Mouse (Mus musculus) limb, embryonic 12.5 days (tissue): ENCODE measurements around the gene Sar1a. TPM values are rescaled to one million over a fixed set of nuclear protein-coding genes. Genes with fewer than 3 reads are reported as not detected.

Source experiments
- ATAC-seq: fragments of 200-750 bp; cut with Nextera tagmentation; 2 replicates; pipeline ENCODE4 v1.8.0; 2017; ENCODE audit warnings: low read depth, moderate TSS enrichment; ENCODE audit not compliant: insufficient number of reproducible peaks, insufficient read depth, low FRiP score, low TSS enrichment
- H3K27ac ChIP-seq: fragments of 300-500 bp; sonication (generic); 2 replicates; pipeline ENCODE4 v1.5.1; 2016; ENCODE audit warnings: mild to moderate bottlenecking, moderate library complexity
- H3K27me3 ChIP-seq: fragments of 300-500 bp; sonication (generic); 2 replicates; pipeline ENCODE4 v1.6.1; 2016; ENCODE audit warnings: mild to moderate bottlenecking, moderate library complexity
- H3K36me3 ChIP-seq: fragments of 300-500 bp; sonication (generic); 2 replicates; pipeline ENCODE4 v1.6.1; 2016; ENCODE audit warnings: mild to moderate bottlenecking, moderate library complexity
- H3K4me1 ChIP-seq: fragments of 300-500 bp; sonication (generic); replicated peaks from 2 replicates; pipeline ENCODE4 v1.6.1; 2016
- H3K4me2 ChIP-seq: fragments of 300-500 bp; sonication (generic); 2 replicates; pipeline ENCODE4 v1.6.1; 2016; ENCODE audit warnings: mild to moderate bottlenecking, moderate library complexity
- H3K4me3 ChIP-seq: fragments of 300-500 bp; sonication (generic); replicated peaks from 2 replicates; pipeline ENCODE4 v1.5.1; 2016; ENCODE audit warnings: mild to moderate bottlenecking
- H3K9ac ChIP-seq: fragments of 300-500 bp; sonication (generic); replicated peaks from 2 replicates; pipeline ENCODE4 v1.6.1; 2016; ENCODE audit warnings: mild to moderate bottlenecking, moderate library complexity
- H3K9me3 ChIP-seq: fragments of 300-500 bp; sonication (generic); 2 replicates; pipeline ENCODE4 v1.6.1; 2016; ENCODE audit warnings: mild to moderate bottlenecking, moderate library complexity
- WGBS: fragments of 180-500 bp; shearing (Covaris S2); methylation state at CpG from one replicate; pipeline ENCODE4 v1.1.7; 2016; 5-methylcytosine and 5-hydroxymethylcytosine counted together
- polyA plus RNA-seq: library from polyadenylated mRNA; unstranded; fragments of >200 nt; fragmentation: Nextera tagmentation; extraction: Ambion mirVana; gene quantifications from 2 replicates; pipeline ENCODE4 v1.2.1, GENCODE M21; 2016

The Sar1a gene
- 239 TPM in 2 replicates for polyA plus RNA-seq

- Histone ChIP-seq H3K27ac (peak within 1 kb of the TSS; percentile 84), H3K27me3 (no peaks in the 10 kb centered on the region), H3K9ac (peak within 1 kb of the TSS; percentile 96), H3K4me2 (peak within 1 kb of the TSS; percentile 69), H3K4me3 (peak within 1 kb of the TSS; percentile 96), H3K36me3 (peaks cover 19% of the 10 kb centered on the region), H3K9me3 (no peaks in the 10 kb centered on the region), H3K4me1 (peaks cover 11% of the 10 kb centered on the region)
- peak; percentile 99 for ATAC-seq
- WGBS, result under 1% methylated on average over 76 of the region's 84 CpGs
Measured at GRCm38 (mm10) chr10:61680015-61680913, at the start of gene Sar1a. TSS of gene Sar1a (plus strand) at chr10:61680299.

DNA sequence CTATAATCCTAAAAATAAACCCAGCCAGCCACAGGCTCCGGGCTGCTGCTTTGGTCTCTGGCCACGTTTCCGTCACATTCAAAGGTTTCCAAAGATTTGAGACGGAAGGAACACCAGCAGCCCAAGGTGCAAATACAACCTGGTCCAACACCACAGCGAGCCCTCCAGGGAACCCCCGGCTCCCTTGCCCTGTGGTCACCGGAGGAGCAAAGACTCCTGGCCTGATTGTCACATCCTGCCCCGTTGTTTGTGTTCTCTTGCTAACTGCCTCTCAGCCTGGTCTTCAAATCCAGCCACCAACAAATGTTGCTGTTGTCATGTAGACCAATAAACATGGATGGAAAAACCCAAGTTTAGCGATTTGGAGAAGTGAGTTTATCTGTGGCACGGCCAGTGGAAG lies 47.7 kb upstream of the Sar1a start:
- H3K4me2 ChIP-seq, result no peak overlapping the region
- no peaks in the 10 kb centered on the region for H3K36me3 ChIP-seq
- no peaks in the 10 kb centered on the region for H3K27me3 ChIP-seq
- ATAC-seq, result no peak
- H3K27ac ChIP-seq, result no peak overlapping the region
- no peaks in the 10 kb centered on the region for H3K9me3 ChIP-seq
- H3K4me1 ChIP-seq, result peaks cover 4% of the 10 kb centered on the region; the same call in 1 of the 2 replicates
- H3K9ac ChIP-seq, result no peak overlapping the region
- 76% methylated on average over 10 of the region's 10 CpGs for WGBS
- no peak overlapping the region for H3K4me3 ChIP-seq

DNA sequence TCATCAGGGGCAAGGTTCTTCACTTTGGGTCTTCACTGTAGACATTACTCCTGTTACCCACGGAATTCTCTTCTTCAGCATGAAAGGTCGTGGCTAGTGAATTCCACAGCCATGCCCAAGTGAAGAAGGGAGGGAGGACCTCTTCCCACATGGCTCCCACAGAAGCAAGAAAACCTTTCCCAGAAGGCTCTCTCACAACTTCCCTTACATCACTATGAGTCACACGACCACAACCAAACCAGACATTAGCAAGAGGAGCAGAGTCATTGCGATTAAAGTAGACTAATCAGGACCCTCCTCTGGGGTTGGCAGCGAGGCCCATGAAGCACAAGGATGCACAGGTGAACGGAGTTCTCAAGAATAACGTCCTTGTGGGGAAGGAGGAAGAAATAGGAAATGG lies 43.0 kb upstream of the Sar1a start:
- 72% methylated on average over 7 of the region's 7 CpGs for WGBS
- Histone ChIP-seq H3K36me3 (no peaks in the 10 kb centered on the region), H3K4me2 (no peak overlapping the region), H3K4me3 (no peak overlapping the region), H3K4me1 (no peaks in the 10 kb centered on the region), H3K9me3 (no peaks in the 10 kb centered on the region), H3K27me3 (peaks cover 4% of the 10 kb centered on the region; the same call in 1 of the 2 replicates), H3K27ac (no peak overlapping the region), H3K9ac (no peak overlapping the region)
- ATAC-seq, result no peak

- Histone ChIP-seq H3K27ac (no peak overlapping the region), H3K4me2 (no peak overlapping the region), H3K4me3 (no peak overlapping the region), H3K27me3 (peaks cover 8% of the 10 kb centered on the region; the same call in 1 of the 2 replicates), H3K36me3 (no peaks in the 10 kb centered on the region), H3K4me1 (no peaks in the 10 kb centered on the region), H3K9ac (no peak overlapping the region), H3K9me3 (no peaks in the 10 kb centered on the region)
- no peak for ATAC-seq
- WGBS, result 57% methylated on average over 4 of the region's 4 CpGs
Measured at GRCm38 (mm10) chr10:61640363-61640762, 39.7 kb upstream of the Sar1a start.

- no peaks in the 10 kb centered on the region for H3K9me3 ChIP-seq
- peaks cover 18% of the 10 kb centered on the region for H3K4me1 ChIP-seq
- no peak overlapping the region for H3K4me2 ChIP-seq
- no peak overlapping the region for H3K27ac ChIP-seq
- no peak overlapping the region for H3K4me3 ChIP-seq
- 0 out of 2 replicates have a peak, but pooled peaks cover 4% of the 10 kb centered on the region for H3K27me3 ChIP-seq
- WGBS, result 43% methylated on average over 7 of the region's 7 CpGs
- H3K36me3 ChIP-seq, result peaks cover under 1% of the 10 kb centered on the region; the same call in 1 of the 2 replicates
- ATAC-seq, result no peak
- no peak overlapping the region for H3K9ac ChIP-seq
Measured at GRCm38 (mm10) chr10:61646557-61646956, 33.5 kb upstream of the Sar1a start.

DNA sequence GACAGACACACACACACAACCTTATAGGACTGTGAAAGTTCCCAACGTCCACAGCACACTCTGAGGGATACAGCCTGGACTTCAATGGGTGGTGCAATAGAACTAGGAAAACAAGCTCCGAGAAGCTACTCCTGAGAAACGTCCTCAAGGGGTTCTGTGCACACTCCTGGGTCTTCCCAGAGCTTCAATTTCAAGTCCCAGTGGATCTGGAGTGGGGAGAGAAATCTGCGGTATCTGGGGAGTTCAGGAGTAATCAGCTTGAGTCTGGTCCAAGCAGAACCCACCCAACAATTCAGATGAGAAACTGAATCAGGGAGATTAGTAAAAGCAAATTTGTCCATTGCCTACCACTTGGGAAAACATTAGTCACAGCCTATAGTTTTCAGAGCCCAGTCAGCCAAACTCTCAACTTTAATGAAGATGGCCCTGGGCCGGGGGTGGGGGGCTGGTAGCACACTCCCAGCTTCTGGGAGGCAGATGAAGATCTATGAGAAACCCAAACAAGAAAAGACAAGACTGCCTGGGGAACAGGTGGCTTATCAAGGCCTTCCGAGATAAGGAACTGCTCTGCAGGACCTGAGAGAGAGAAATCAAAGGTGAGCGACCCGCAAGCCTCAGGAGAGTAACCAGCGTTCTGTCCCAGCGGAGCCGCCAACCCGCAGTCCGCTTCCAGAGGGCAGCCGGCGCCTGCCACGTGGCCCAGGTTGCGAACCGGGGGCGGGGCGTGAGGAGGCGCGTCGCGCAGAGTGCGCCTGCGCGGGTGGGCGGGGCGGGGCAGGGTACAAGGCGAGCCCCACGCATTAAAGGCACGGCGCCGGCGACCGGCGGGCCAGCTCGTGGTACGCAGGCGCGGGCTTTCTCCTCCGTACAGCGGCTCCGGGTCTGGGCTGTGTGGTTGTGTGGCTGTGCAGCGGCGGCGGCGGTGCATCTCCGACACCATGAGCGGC lies 32.0 kb upstream of the Sar1a start, which contains the start of gene Ppa1:
TSS of gene Ppa1 (plus strand) at position 763 of the 947 bp plus-strand sequence.
- H3K27me3 ChIP-seq, result no peaks in the 10 kb centered on the region
- H3K9me3 ChIP-seq, result no peaks in the 10 kb centered on the region
- H3K9ac ChIP-seq, result peak within 1 kb of the TSS; percentile 87
- peaks cover 13% of the 10 kb centered on the region for H3K36me3 ChIP-seq
- peak; percentile 96 for ATAC-seq
- H3K4me3 ChIP-seq, result peak within 1 kb of the TSS; percentile 85
- peaks cover 18% of the 10 kb centered on the region for H3K4me1 ChIP-seq
- peak within 1 kb of the TSS; percentile 91 for H3K4me2 ChIP-seq
- H3K27ac ChIP-seq, result peak within 1 kb of the TSS; percentile 77
- 3% methylated on average over 50 of the region's 50 CpGs for WGBS

DNA sequence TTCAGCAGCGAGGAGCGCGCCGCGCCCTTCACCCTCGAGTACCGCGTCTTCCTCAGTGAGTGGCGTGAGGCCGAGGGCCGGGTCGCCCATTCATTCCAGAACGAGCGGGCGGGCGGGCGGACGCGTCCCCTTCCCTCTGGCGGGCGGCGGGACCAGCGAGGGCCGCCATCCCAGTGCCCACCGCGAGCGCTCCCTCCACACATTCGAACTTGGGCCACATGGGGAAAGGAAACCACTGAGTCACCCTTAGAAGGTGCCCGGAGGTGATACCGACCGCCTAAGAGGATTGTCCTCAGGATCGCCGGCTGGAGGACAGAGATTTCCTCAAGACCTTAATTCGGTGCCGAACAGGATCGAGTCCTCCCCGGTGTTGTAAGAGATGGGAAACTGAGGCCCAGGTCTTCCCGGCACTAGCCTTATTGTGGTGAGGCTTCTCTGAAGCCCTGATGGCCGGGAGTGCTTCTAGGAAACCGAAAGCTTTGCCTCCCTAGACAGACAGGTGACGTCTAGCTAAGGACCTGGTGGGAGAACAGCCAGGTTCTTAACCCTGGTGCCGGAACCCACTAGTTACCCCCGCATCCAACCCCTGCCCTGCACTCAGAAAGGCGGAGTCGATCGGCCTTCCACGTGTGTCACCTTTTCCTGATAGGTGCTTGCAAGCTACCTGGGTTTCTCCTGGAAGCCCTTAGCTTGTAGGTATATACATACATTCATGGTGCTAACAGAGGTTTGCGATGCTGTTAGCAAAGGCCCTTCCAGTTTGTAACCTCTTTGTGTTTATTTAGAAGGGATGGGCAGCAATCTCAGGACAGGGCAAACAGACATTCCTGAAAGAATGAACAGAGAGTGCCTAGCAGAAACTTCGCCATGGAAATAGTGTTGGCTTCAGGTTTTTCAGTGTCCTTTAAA lies 31.1 kb upstream of the Sar1a start:
- Histone ChIP-seq H3K9me3 (no peaks in the 10 kb centered on the region), H3K9ac (peak overlapping the region; percentile 87), H3K27ac (peak overlapping the region; percentile 77), H3K27me3 (no peaks in the 10 kb centered on the region), H3K4me3 (peak overlapping the region; percentile 85), H3K4me1 (peaks cover 18% of the 10 kb centered on the region), H3K36me3 (peaks cover 22% of the 10 kb centered on the region), H3K4me2 (peak overlapping the region; percentile 91)
- WGBS, result 2% methylated on average over 49 of the region's 49 CpGs
- ATAC-seq, result peak; percentile 63

GRCm38 (mm10) chr10:61654105-61654504 lies 26.0 kb upstream of the Sar1a start:
- peaks cover 11% of the 10 kb centered on the region for H3K4me1 ChIP-seq
- no peak overlapping the region for H3K4me2 ChIP-seq
- H3K4me3 ChIP-seq, result no peak overlapping the region
- no peaks in the 10 kb centered on the region for H3K27me3 ChIP-seq
- 89% methylated on average over 4 of the region's 4 CpGs for WGBS
- no peak overlapping the region for H3K27ac ChIP-seq
- no peak overlapping the region for H3K9ac ChIP-seq
- no peaks in the 10 kb centered on the region for H3K9me3 ChIP-seq
- no peak for ATAC-seq
- H3K36me3 ChIP-seq, result peaks cover 39% of the 10 kb centered on the region

DNA sequence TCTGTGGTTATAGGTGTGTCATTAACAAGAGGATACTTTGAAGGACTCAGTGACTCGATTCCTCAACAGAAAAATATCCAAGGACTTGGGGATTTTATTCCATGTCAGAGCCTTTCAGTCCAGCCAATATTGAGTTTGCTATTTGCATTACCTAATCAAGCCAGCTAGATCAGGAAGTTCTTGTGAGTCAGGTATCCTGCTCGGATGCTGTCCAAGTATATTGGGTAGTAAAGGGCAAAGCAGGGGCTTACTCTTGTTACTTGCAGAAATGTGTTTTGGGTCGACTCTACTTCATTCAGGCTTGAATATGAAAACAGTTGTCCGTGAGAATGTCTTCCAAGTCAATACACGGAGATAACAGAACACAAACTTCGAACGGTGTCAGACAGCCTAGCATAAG lies 25.4 kb upstream of the Sar1a start:
- no peak overlapping the region for H3K4me2 ChIP-seq
- peaks cover 45% of the 10 kb centered on the region for H3K36me3 ChIP-seq
- ATAC-seq, result no peak
- H3K27ac ChIP-seq, result no peak overlapping the region
- H3K4me3 ChIP-seq, result no peak overlapping the region
- peaks cover 6% of the 10 kb centered on the region for H3K4me1 ChIP-seq
- WGBS, result 91% methylated on average over 7 of the region's 7 CpGs
- no peaks in the 10 kb centered on the region for H3K9me3 ChIP-seq
- H3K9ac ChIP-seq, result no peak overlapping the region
- H3K27me3 ChIP-seq, result no peaks in the 10 kb centered on the region

DNA sequence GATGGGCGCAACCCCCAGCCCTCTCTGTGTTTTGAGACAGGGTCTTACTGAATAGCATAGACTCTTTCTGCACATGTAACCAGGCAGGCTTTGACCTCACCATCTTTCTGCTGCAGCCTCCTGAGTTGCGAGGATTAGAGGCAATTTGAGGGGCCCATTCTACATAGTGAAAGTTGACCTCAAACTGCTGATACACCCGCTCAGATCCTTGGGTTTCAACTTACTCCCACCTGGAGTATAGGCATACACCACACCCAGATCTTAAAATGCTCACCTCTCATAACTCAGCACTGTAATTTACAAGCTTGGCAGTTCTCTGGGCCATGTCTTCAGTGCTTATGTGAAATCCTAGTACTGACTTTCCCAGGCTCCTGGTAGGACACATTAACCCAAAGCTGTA lies 24.9 kb upstream of the Sar1a start:
- 89% methylated on average over 3 of the region's 3 CpGs for WGBS
- H3K36me3 ChIP-seq, result peaks cover 50% of the 10 kb centered on the region

More for the DNA sequence above, 24.9 kb upstream of the Sar1a start:
- Histone ChIP-seq H3K27me3 (no peaks in the 10 kb centered on the region), H3K4me2 (no peak overlapping the region), H3K9me3 (no peaks in the 10 kb centered on the region), H3K9ac (no peak overlapping the region), H3K27ac (no peak overlapping the region), H3K4me3 (no peak overlapping the region), H3K4me1 (peaks cover 6% of the 10 kb centered on the region)
- ATAC-seq, result no peak
